Mouse (Mus musculus) kidney, embryonic 14.5 days (tissue): ENCODE results near the gene Cspg4. TPM values are rescaled to one million over a fixed set of nuclear protein-coding genes. Genes with fewer than 3 reads are reported as not detected.

Experiments used
- ATAC-seq: fragments of 200-750 bp; cut with Nextera tagmentation; 2 replicates; pipeline ENCODE4 v1.8.0; 2017; ENCODE audit warnings: moderate number of reproducible peaks, mild to moderate bottlenecking, moderate TSS enrichment, moderate library complexity; ENCODE audit not compliant: low FRiP score, low TSS enrichment
- H3K27ac ChIP-seq: fragments of 300-500 bp; sonication (generic); 2 replicates; pipeline ENCODE4 v1.5.1; 2014; ENCODE audit warnings: low read depth, mild to moderate bottlenecking, low read length, moderate library complexity, mixed read lengths
- H3K27me3 ChIP-seq: fragments of 300-500 bp; sonication (generic); 2 replicates; pipeline ENCODE4 v1.6.1; 2014; ENCODE audit warnings: mild to moderate bottlenecking, low read length; ENCODE audit not compliant: control insufficient read depth, insufficient read depth
- H3K36me3 ChIP-seq: fragments of 300-500 bp; sonication (generic); 2 replicates; pipeline ENCODE4 v1.6.1; 2014; ENCODE audit warnings: low read length, mixed read lengths; ENCODE audit not compliant: control insufficient read depth, insufficient read depth
- H3K4me1 ChIP-seq: fragments of 300-500 bp; sonication (generic); 2 replicates; pipeline ENCODE4 v1.6.1; 2014; ENCODE audit warnings: low read length, mixed read lengths; ENCODE audit not compliant: control insufficient read depth, insufficient read depth
- H3K4me2 ChIP-seq: fragments of 300-500 bp; sonication (generic); replicated peaks from 2 replicates; pipeline ENCODE4 v1.6.1; 2014; ENCODE audit warnings: low read depth, mild to moderate bottlenecking, low read length
- H3K4me3 ChIP-seq: fragments of 300-500 bp; sonication (generic); 2 replicates; pipeline ENCODE4 v1.5.1; 2014; ENCODE audit warnings: mild to moderate bottlenecking, low read length
- H3K9ac ChIP-seq: fragments of 300-500 bp; sonication (generic); 2 replicates; pipeline ENCODE4 v1.6.1; 2014; ENCODE audit warnings: low read depth, mild to moderate bottlenecking, low read length, moderate library complexity
- H3K9me3 ChIP-seq: fragments of 300-500 bp; sonication (generic); 2 replicates; pipeline ENCODE4 v1.6.1; 2016; ENCODE audit warnings: low read length; ENCODE audit not compliant: control insufficient read depth
- WGBS: fragments of 180-500 bp; shearing (Covaris S2); extraction: QIAGEN DNeasy Blood & Tissue Kit; methylation state at CpG from one replicate; pipeline ENCODE4 v1.1.7; 2014; 5-methylcytosine and 5-hydroxymethylcytosine counted together
- polyA plus RNA-seq: library from polyadenylated mRNA; unstranded; fragments of >200 nt; fragmentation: Nextera tagmentation; extraction: Ambion mirVana; gene quantifications from 2 replicates; pipeline ENCODE4 v1.2.1, GENCODE M21; 2014

Gene Cspg4
- polyA plus RNA-seq, 1 experiment from 2014 or later: 19.2 TPM

GRCm38 (mm10) chr9:56857463-56857862 is 7.4 kb upstream of the Cspg4 start:
- 40% methylated on average over 3 of the region's 3 CpGs for WGBS
- no peaks in the 10 kb centered on the region for H3K36me3 ChIP-seq
- no peak overlapping the region for H3K4me3 ChIP-seq
- no peaks in the 10 kb centered on the region for H3K4me1 ChIP-seq
- H3K27ac ChIP-seq: no peak overlapping the region
- no peak for ATAC-seq
- no peaks in the 10 kb centered on the region for H3K9me3 ChIP-seq
- no peak overlapping the region for H3K4me2 ChIP-seq
- H3K9ac ChIP-seq: no peak overlapping the region
- H3K27me3 ChIP-seq: peaks cover 4% of the 10 kb centered on the region; the same call in 1 of the 2 replicates

GRCm38 (mm10) chr9:56860035-56860434 is 4.8 kb upstream of the Cspg4 start:
- Histone ChIP-seq H3K9ac (no peak overlapping the region), H3K9me3 (no peaks in the 10 kb centered on the region), H3K27ac (no peak overlapping the region), H3K4me3 (no peak overlapping the region), H3K4me2 (no peak overlapping the region), H3K27me3 (peaks cover 4% of the 10 kb centered on the region; the same call in 1 of the 2 replicates), H3K36me3 (no peaks in the 10 kb centered on the region), H3K4me1 (peaks cover 21% of the 10 kb centered on the region)
- no peak for ATAC-seq
- WGBS: 82% methylated on average over 3 of the region's 3 CpGs

- no peaks in the 10 kb centered on the region for H3K36me3 ChIP-seq
- 51% methylated on average over 15 of the region's 15 CpGs for WGBS
- H3K27ac ChIP-seq: peak overlapping the region; percentile 37; the same call in 1 of the 2 replicates
- no peaks in the 10 kb centered on the region for H3K9me3 ChIP-seq
- no peak overlapping the region for H3K9ac ChIP-seq
- H3K4me2 ChIP-seq: no peak overlapping the region
- H3K4me1 ChIP-seq: peaks cover 24% of the 10 kb centered on the region
- peaks cover 4% of the 10 kb centered on the region; the same call in 1 of the 2 replicates for H3K27me3 ChIP-seq
- ATAC-seq: no peak
- no peak overlapping the region for H3K4me3 ChIP-seq
Measured at GRCm38 (mm10) chr9:56860486-56861269, 4.2 kb upstream of the Cspg4 start.

GRCm38 (mm10) chr9:56862863-56863262 is 2.0 kb upstream of the Cspg4 start:
- H3K27me3 ChIP-seq: peaks cover 4% of the 10 kb centered on the region; the same call in 1 of the 2 replicates
- H3K9ac ChIP-seq: no peak overlapping the region
- no peaks in the 10 kb centered on the region for H3K9me3 ChIP-seq
- no peak overlapping the region for H3K27ac ChIP-seq
- H3K4me1 ChIP-seq: peaks cover 45% of the 10 kb centered on the region
- no peak overlapping the region for H3K4me2 ChIP-seq
- no peak overlapping the region for H3K4me3 ChIP-seq
- WGBS: 30% methylated on average over 2 of the region's 2 CpGs
- ATAC-seq: no peak
- H3K36me3 ChIP-seq: no peaks in the 10 kb centered on the region

GRCm38 (mm10) chr9:56864216-56864729 is 560 bp upstream of the Cspg4 start, which contains the start of gene Odf3l1:
TSS of gene Odf3l1 (minus strand) at chr9:56864679.
- H3K27me3 ChIP-seq: peaks cover 4% of the 10 kb centered on the region; the same call in 1 of the 2 replicates
- H3K4me1 ChIP-seq: peaks cover 58% of the 10 kb centered on the region
- H3K27ac ChIP-seq: peak within 1 kb of the TSS; percentile 63; the same call in 1 of the 2 replicates
- 9% methylated on average over 3 of the region's 3 CpGs for WGBS
- H3K36me3 ChIP-seq: no peaks in the 10 kb centered on the region
- ATAC-seq: peak; percentile 14; the same call in 1 of the 2 replicates
- H3K4me3 ChIP-seq: peak within 1 kb of the TSS; percentile 52
- no peaks in the 10 kb centered on the region for H3K9me3 ChIP-seq
- peak within 1 kb of the TSS; percentile 72 for H3K4me2 ChIP-seq
- H3K9ac ChIP-seq: peak within 1 kb of the TSS; percentile 58

GRCm38 (mm10) chr9:56865673-56866400 is 1.0 kb downstream of the Cspg4 start:
- Histone ChIP-seq H3K27ac (peak overlapping the region; percentile 63; the same call in 1 of the 2 replicates), H3K9ac (peak overlapping the region; percentile 58), H3K4me2 (peak overlapping the region; percentile 72), H3K4me1 (peaks cover 71% of the 10 kb centered on the region), H3K9me3 (no peaks in the 10 kb centered on the region), H3K4me3 (peak overlapping the region; percentile 52), H3K27me3 (peaks cover 4% of the 10 kb centered on the region; the same call in 1 of the 2 replicates), H3K36me3 (no peaks in the 10 kb centered on the region)
- 62% methylated on average over 11 of the region's 11 CpGs for WGBS
- ATAC-seq: no peak

- WGBS: 69% methylated on average over 5 of the region's 5 CpGs
- no peak for ATAC-seq
- Histone ChIP-seq H3K4me3 (peak overlapping the region; percentile 52), H3K27ac (no peak overlapping the region), H3K36me3 (no peaks in the 10 kb centered on the region), H3K4me2 (peak overlapping the region; percentile 72), H3K4me1 (peaks cover 77% of the 10 kb centered on the region), H3K9ac (0 out of 2 replicates have a peak overlapping the region, but pooled peaks have one; percentile 0), H3K27me3 (peaks cover 4% of the 10 kb centered on the region; the same call in 1 of the 2 replicates), H3K9me3 (no peaks in the 10 kb centered on the region)
Measured at GRCm38 (mm10) chr9:56866430-56866829, 1.6 kb downstream of the Cspg4 start.

GRCm38 (mm10) chr9:56868292-56868691 is 3.5 kb downstream of the Cspg4 start:
- Histone ChIP-seq H3K27me3 (no peaks in the 10 kb centered on the region), H3K36me3 (no peaks in the 10 kb centered on the region), H3K9me3 (no peaks in the 10 kb centered on the region), H3K4me2 (peak overlapping the region; percentile 72; the same call in 1 of the 2 replicates), H3K9ac (peak overlapping the region; percentile 18; the same call in 1 of the 2 replicates), H3K4me3 (peak overlapping the region; percentile 7; the same call in 1 of the 2 replicates), H3K27ac (peak overlapping the region; percentile 32; the same call in 1 of the 2 replicates), H3K4me1 (peaks cover 85% of the 10 kb centered on the region)
- ATAC-seq: no peak
- 43% methylated on average over 6 of the region's 6 CpGs for WGBS
